Mouse (Mus musculus): ENCODE measurements around the gene Fars2. TPM values are rescaled to one million over a fixed set of nuclear protein-coding genes. Genes with fewer than 3 reads are reported as not detected.
A peak's percentile ranks its signal among the peaks of the same experiment; 100 is the strongest.
"Not testable (repeated sequence)": the region's sequence is repeated elsewhere in the genome, so short reads cannot be mapped to it uniquely, and the experiment has no call there.

Gene Fars2
- total RNA-seq, 2 experiments from 2014 or later = 87.9 to 92.2 TPM

GRCm38 (mm10) chr13:36444748-36445423 is 327.7 kb downstream of the Fars2 start:
- DNase-seq (ENCODE audit: low spot score in 2 of 2) = no peak

- DNase-seq (ENCODE audit: low spot score in 2 of 2) = no peak
Measured at GRCm38 (mm10) chr13:36447947-36448346, 330.7 kb downstream of the Fars2 start.

- no peak for DNase-seq (ENCODE audit: low spot score in 2 of 2)
Measured at GRCm38 (mm10) chr13:36448565-36448964, 331.4 kb downstream of the Fars2 start.

- no peak for DNase-seq (ENCODE audit: low spot score in 2 of 2)
Measured at GRCm38 (mm10) chr13:36451437-36451836, 334.2 kb downstream of the Fars2 start.

- DNase-seq (ENCODE audit: low spot score in 2 of 2) = no peak
Measured at GRCm38 (mm10) chr13:36460473-36460872, 343.3 kb downstream of the Fars2 start.

GRCm38 (mm10) chr13:36463669-36464068 is 346.5 kb downstream of the Fars2 start:
- no peak for DNase-seq (ENCODE audit: low spot score in 2 of 2)

GRCm38 (mm10) chr13:36466076-36466475 is 348.9 kb downstream of the Fars2 start:
- not testable (repeated sequence) for DNase-seq (ENCODE audit: low spot score in 2 of 2)

GRCm38 (mm10) chr13:36466515-36466921 is 349.3 kb downstream of the Fars2 start:
- DNase-seq (ENCODE audit: low spot score in 2 of 2) = no peak

GRCm38 (mm10) chr13:36467849-36468248 is 350.6 kb downstream of the Fars2 start:
- no peak for DNase-seq (ENCODE audit: low spot score in 2 of 2)

- no peak for DNase-seq (ENCODE audit: low spot score in 2 of 2)
Measured at GRCm38 (mm10) chr13:36468963-36469362, 351.8 kb downstream of the Fars2 start.

- DNase-seq (ENCODE audit: low spot score in 2 of 2) = no peak
Measured at GRCm38 (mm10) chr13:36469412-36470125, 352.4 kb downstream of the Fars2 start.

GRCm38 (mm10) chr13:36477648-36478047 is 360.4 kb downstream of the Fars2 start:
- no peak for DNase-seq (ENCODE audit: low spot score in 2 of 2)

- no peak for DNase-seq (ENCODE audit: low spot score in 2 of 2)
Measured at GRCm38 (mm10) chr13:36478243-36478642, 361.0 kb downstream of the Fars2 start.

- no peak for DNase-seq (ENCODE audit: low spot score in 2 of 2)
Measured at GRCm38 (mm10) chr13:36480101-36480500, 362.9 kb downstream of the Fars2 start.

GRCm38 (mm10) chr13:36484391-36484790 is 367.2 kb downstream of the Fars2 start:
- DNase-seq (ENCODE audit: low spot score in 2 of 2) = no peak

- DNase-seq (ENCODE audit: low spot score in 2 of 2) = no peak
Measured at GRCm38 (mm10) chr13:36486756-36487155, 369.5 kb downstream of the Fars2 start.

GRCm38 (mm10) chr13:36489365-36489764 is 372.2 kb downstream of the Fars2 start:
- no peak for DNase-seq (ENCODE audit: low spot score in 2 of 2)

- DNase-seq (ENCODE audit: low spot score in 2 of 2) = no peak
Measured at GRCm38 (mm10) chr13:36490612-36491011, 373.4 kb downstream of the Fars2 start.

- DNase-seq (ENCODE audit: low spot score in 2 of 2) = no peak
Measured at GRCm38 (mm10) chr13:36492397-36492796, 375.2 kb downstream of the Fars2 start.

- no peak for DNase-seq (ENCODE audit: low spot score in 2 of 2)
Measured at GRCm38 (mm10) chr13:36493294-36493693, 376.1 kb downstream of the Fars2 start.

GRCm38 (mm10) chr13:36493762-36494161 is 376.6 kb downstream of the Fars2 start:
- DNase-seq (ENCODE audit: low spot score in 2 of 2) = no peak

GRCm38 (mm10) chr13:36495980-36496379 is 378.8 kb downstream of the Fars2 start:
- no peak for DNase-seq (ENCODE audit: low spot score in 2 of 2)

GRCm38 (mm10) chr13:36497346-36497745 is 380.1 kb downstream of the Fars2 start:
- DNase-seq (ENCODE audit: low spot score in 2 of 2) = peak; percentile 49 to 54
